Mouse (Mus musculus): Measurements from ENCODE around the gene Tspan18. TPM values are rescaled to one million over a fixed set of nuclear protein-coding genes. Genes with fewer than 3 reads are reported as not detected.

The Tspan18 gene
- polyA plus RNA-seq, 1 experiment from 2014 or later: 30.3 TPM

- WGBS: 88% methylated on average over 21 of the region's 21 CpGs
- Histone ChIP-seq H3K4me1 (ENCODE audit: control insufficient read depth, insufficient read depth, low read length) (0 out of 2 replicates have a peak, but pooled peaks cover 10% of the 10 kb centered on the region), H3K4me2 (replicated peaks; ENCODE audit: low read depth, low read length) (no peak overlapping the region), H3K27me3 (ENCODE audit: control insufficient read depth, insufficient read depth, low read length) (no peaks in the 10 kb centered on the region), H3K27ac (ENCODE audit: low read length) (no peak overlapping the region), H3K36me3 (ENCODE audit: control insufficient read depth, insufficient read depth, low read length) (no peaks in the 10 kb centered on the region), H3K9me3 (ENCODE audit: control insufficient read depth, low read depth, low read length) (no peaks in the 10 kb centered on the region), H3K9ac (replicated peaks; ENCODE audit: low read depth, low read length) (no peak overlapping the region), H3K4me3 (ENCODE audit: low read depth, low read length) (no peak overlapping the region)
- ATAC-seq (ENCODE audit: insufficient number of reproducible peaks, insufficient read depth, low FRiP score, low read depth): no peak
These were observed 15.4 kb downstream of the Tspan18 start for GRCm38 (mm10) chr2:93318781-93319349.

GRCm38 (mm10) chr2:93313768-93314632 is 20.3 kb downstream of the Tspan18 start:
- no peaks in the 10 kb centered on the region for H3K36me3 ChIP-seq (ENCODE audit: control insufficient read depth, insufficient read depth, low read length)
- H3K9me3 ChIP-seq (ENCODE audit: control insufficient read depth, low read depth, low read length): no peaks in the 10 kb centered on the region
- WGBS: 45% methylated on average over 15 of the region's 15 CpGs
- no peak for ATAC-seq (ENCODE audit: insufficient number of reproducible peaks, insufficient read depth, low FRiP score, low read depth)
- H3K9ac ChIP-seq (replicated peaks; ENCODE audit: low read depth, low read length): no peak overlapping the region
- no peaks in the 10 kb centered on the region for H3K27me3 ChIP-seq (ENCODE audit: control insufficient read depth, insufficient read depth, low read length)
- no peak overlapping the region for H3K4me3 ChIP-seq (ENCODE audit: low read depth, low read length)
- no peak overlapping the region for H3K4me2 ChIP-seq (replicated peaks; ENCODE audit: low read depth, low read length)
- no peak overlapping the region for H3K27ac ChIP-seq (ENCODE audit: low read length)
- H3K4me1 ChIP-seq (ENCODE audit: control insufficient read depth, insufficient read depth, low read length): peaks cover 17% of the 10 kb centered on the region; the same call in 1 of the 2 replicates

GRCm38 (mm10) chr2:93312458-93312857 is 21.8 kb downstream of the Tspan18 start:
- H3K27ac ChIP-seq (ENCODE audit: low read length): peak overlapping the region; percentile 11; the same call in 1 of the 2 replicates
- ATAC-seq (ENCODE audit: insufficient number of reproducible peaks, insufficient read depth, low FRiP score, low read depth): no peak
- H3K9me3 ChIP-seq (ENCODE audit: control insufficient read depth, low read depth, low read length): no peaks in the 10 kb centered on the region
- no peaks in the 10 kb centered on the region for H3K27me3 ChIP-seq (ENCODE audit: control insufficient read depth, insufficient read depth, low read length)
- no peak overlapping the region for H3K4me3 ChIP-seq (ENCODE audit: low read depth, low read length)
- 64% methylated on average over 3 of the region's 3 CpGs for WGBS
- H3K9ac ChIP-seq (replicated peaks; ENCODE audit: low read depth, low read length): no peak overlapping the region
- H3K36me3 ChIP-seq (ENCODE audit: control insufficient read depth, insufficient read depth, low read length): no peaks in the 10 kb centered on the region
- H3K4me1 ChIP-seq (ENCODE audit: control insufficient read depth, insufficient read depth, low read length): peaks cover 17% of the 10 kb centered on the region; the same call in 1 of the 2 replicates
- H3K4me2 ChIP-seq (replicated peaks; ENCODE audit: low read depth, low read length): no peak overlapping the region

- Histone ChIP-seq H3K27me3 (ENCODE audit: control insufficient read depth, insufficient read depth, low read length) (no peaks in the 10 kb centered on the region), H3K4me2 (replicated peaks; ENCODE audit: low read depth, low read length) (no peak overlapping the region), H3K27ac (ENCODE audit: low read length) (peak overlapping the region; percentile 35; the same call in 1 of the 2 replicates), H3K4me3 (ENCODE audit: low read depth, low read length) (no peak overlapping the region), H3K9me3 (ENCODE audit: control insufficient read depth, low read depth, low read length) (no peaks in the 10 kb centered on the region), H3K36me3 (ENCODE audit: control insufficient read depth, insufficient read depth, low read length) (no peaks in the 10 kb centered on the region), H3K4me1 (ENCODE audit: control insufficient read depth, insufficient read depth, low read length) (peaks cover 17% of the 10 kb centered on the region; the same call in 1 of the 2 replicates), H3K9ac (replicated peaks; ENCODE audit: low read depth, low read length) (no peak overlapping the region)
- peak; percentile 60 for ATAC-seq (ENCODE audit: insufficient number of reproducible peaks, insufficient read depth, low FRiP score, low read depth)
- 51% methylated on average over 14 of the region's 14 CpGs for WGBS
These were observed 24.4 kb downstream of the Tspan18 start for GRCm38 (mm10) chr2:93309724-93310413.

GRCm38 (mm10) chr2:93306898-93307297 is 27.4 kb downstream of the Tspan18 start:
- WGBS: 86% methylated on average over 4 of the region's 4 CpGs
- Histone ChIP-seq H3K4me3 (ENCODE audit: low read depth, low read length) (no peak overlapping the region), H3K4me2 (replicated peaks; ENCODE audit: low read depth, low read length) (no peak overlapping the region), H3K36me3 (ENCODE audit: control insufficient read depth, insufficient read depth, low read length) (no peaks in the 10 kb centered on the region), H3K9me3 (ENCODE audit: control insufficient read depth, low read depth, low read length) (no peaks in the 10 kb centered on the region), H3K27me3 (ENCODE audit: control insufficient read depth, insufficient read depth, low read length) (no peaks in the 10 kb centered on the region), H3K27ac (ENCODE audit: low read length) (no peak overlapping the region), H3K4me1 (ENCODE audit: control insufficient read depth, insufficient read depth, low read length) (peaks cover 20% of the 10 kb centered on the region; the same call in 1 of the 2 replicates), H3K9ac (replicated peaks; ENCODE audit: low read depth, low read length) (no peak overlapping the region)
- no peak for ATAC-seq (ENCODE audit: insufficient number of reproducible peaks, insufficient read depth, low FRiP score, low read depth)

- Histone ChIP-seq H3K27me3 (ENCODE audit: control insufficient read depth, insufficient read depth, low read length) (no peaks in the 10 kb centered on the region), H3K9ac (replicated peaks; ENCODE audit: low read depth, low read length) (no peak overlapping the region), H3K9me3 (ENCODE audit: control insufficient read depth, low read depth, low read length) (no peaks in the 10 kb centered on the region), H3K4me1 (ENCODE audit: control insufficient read depth, insufficient read depth, low read length) (peaks cover 9% of the 10 kb centered on the region; the same call in 1 of the 2 replicates), H3K36me3 (ENCODE audit: control insufficient read depth, insufficient read depth, low read length) (no peaks in the 10 kb centered on the region), H3K4me3 (ENCODE audit: low read depth, low read length) (no peak overlapping the region), H3K4me2 (replicated peaks; ENCODE audit: low read depth, low read length) (no peak overlapping the region), H3K27ac (ENCODE audit: low read length) (peak overlapping the region; percentile 76; the same call in 1 of the 2 replicates)
- ATAC-seq (ENCODE audit: insufficient number of reproducible peaks, insufficient read depth, low FRiP score, low read depth): no peak
- 61% methylated on average over 4 of the region's 4 CpGs for WGBS
These were observed 30.1 kb downstream of the Tspan18 start for GRCm38 (mm10) chr2:93304273-93304634.

- no peaks in the 10 kb centered on the region for H3K27me3 ChIP-seq (ENCODE audit: control insufficient read depth, insufficient read depth, low read length)
- no peak overlapping the region for H3K9ac ChIP-seq (replicated peaks; ENCODE audit: low read depth, low read length)
- peak overlapping the region; percentile 76; the same call in 1 of the 2 replicates for H3K27ac ChIP-seq (ENCODE audit: low read length)
- H3K4me3 ChIP-seq (ENCODE audit: low read depth, low read length): no peak overlapping the region
- ATAC-seq (ENCODE audit: insufficient number of reproducible peaks, insufficient read depth, low FRiP score, low read depth): no peak
- H3K4me2 ChIP-seq (replicated peaks; ENCODE audit: low read depth, low read length): no peak overlapping the region
- H3K36me3 ChIP-seq (ENCODE audit: control insufficient read depth, insufficient read depth, low read length): no peaks in the 10 kb centered on the region
- H3K4me1 ChIP-seq (ENCODE audit: control insufficient read depth, insufficient read depth, low read length): peaks cover 9% of the 10 kb centered on the region; the same call in 1 of the 2 replicates
- 42% methylated on average over 16 of the region's 16 CpGs for WGBS
- no peaks in the 10 kb centered on the region for H3K9me3 ChIP-seq (ENCODE audit: control insufficient read depth, low read depth, low read length)
These were observed 30.6 kb downstream of the Tspan18 start for GRCm38 (mm10) chr2:93303585-93304272.

- WGBS: 60% methylated on average over 5 of the region's 5 CpGs
- H3K27ac ChIP-seq (ENCODE audit: low read length): peak overlapping the region; percentile 76; the same call in 1 of the 2 replicates
- no peak overlapping the region for H3K4me2 ChIP-seq (replicated peaks; ENCODE audit: low read depth, low read length)
- no peaks in the 10 kb centered on the region for H3K9me3 ChIP-seq (ENCODE audit: control insufficient read depth, low read depth, low read length)
- H3K9ac ChIP-seq (replicated peaks; ENCODE audit: low read depth, low read length): no peak overlapping the region
- H3K36me3 ChIP-seq (ENCODE audit: control insufficient read depth, insufficient read depth, low read length): no peaks in the 10 kb centered on the region
- no peak for ATAC-seq (ENCODE audit: insufficient number of reproducible peaks, insufficient read depth, low FRiP score, low read depth)
- no peaks in the 10 kb centered on the region for H3K27me3 ChIP-seq (ENCODE audit: control insufficient read depth, insufficient read depth, low read length)
- H3K4me3 ChIP-seq (ENCODE audit: low read depth, low read length): no peak overlapping the region
- peaks cover 9% of the 10 kb centered on the region; the same call in 1 of the 2 replicates for H3K4me1 ChIP-seq (ENCODE audit: control insufficient read depth, insufficient read depth, low read length)
These were observed 31.1 kb downstream of the Tspan18 start for GRCm38 (mm10) chr2:93303260-93303584.

Measured in stomach, embryonic 14.5 days (tissue).